Mouse (Mus musculus) heart, adult 11 months (tissue): ENCODE measurements at regions not wholly inside any gene's neighbourhood (a gene's known extent, or its start where the extent isn't known, plus 50 kb on each side); places are given as distances from the start of the nearest gene placed in this dataset.

ENCODE experiments used
- DNase-seq: peaks from one replicate; pipeline ENCODE4 v3.0.0; 2022

DNA sequence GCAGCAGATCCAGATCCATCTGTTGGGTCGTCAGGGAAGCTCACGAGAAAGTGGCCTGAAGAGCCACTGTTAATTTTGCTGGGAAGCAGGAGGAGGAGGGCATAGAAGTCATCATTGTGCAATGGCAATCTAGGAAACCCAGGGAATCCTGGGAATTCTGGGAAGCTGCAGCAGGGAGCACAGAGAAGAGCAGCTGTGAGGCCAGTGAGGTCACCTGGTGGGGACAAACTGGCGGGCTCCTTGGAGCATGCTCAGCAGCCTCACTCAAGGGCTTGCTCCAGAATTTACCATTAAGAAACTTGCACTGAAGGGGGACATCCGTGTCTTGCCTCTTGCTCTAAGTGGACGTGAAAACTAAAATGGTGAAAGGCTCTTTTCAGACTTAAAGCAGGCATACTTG, 105.0 kb upstream of the Tgfbr2 start:
- no peak for DNase-seq

DNA sequence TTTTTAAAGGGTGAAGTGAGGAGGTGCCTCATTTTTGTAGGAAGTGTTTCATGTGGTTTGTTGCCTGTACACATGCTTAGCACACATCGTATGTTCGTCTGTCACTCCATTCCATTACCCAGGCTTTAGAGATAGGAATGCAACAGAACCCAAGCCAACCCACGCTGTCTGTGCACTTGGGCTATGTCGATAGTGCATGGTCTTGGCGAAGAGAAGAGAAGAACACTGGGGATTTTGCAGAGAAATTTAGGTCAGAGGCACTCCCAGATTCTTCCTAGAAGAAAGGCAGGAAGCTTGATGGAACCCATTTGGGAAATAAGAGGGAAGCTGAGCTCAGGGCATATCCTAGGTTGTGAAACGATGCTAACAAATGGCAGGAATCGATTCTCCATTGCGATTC, 103.7 kb upstream of the Tgfbr2 start:
- peak; percentile 93 for DNase-seq

DNA sequence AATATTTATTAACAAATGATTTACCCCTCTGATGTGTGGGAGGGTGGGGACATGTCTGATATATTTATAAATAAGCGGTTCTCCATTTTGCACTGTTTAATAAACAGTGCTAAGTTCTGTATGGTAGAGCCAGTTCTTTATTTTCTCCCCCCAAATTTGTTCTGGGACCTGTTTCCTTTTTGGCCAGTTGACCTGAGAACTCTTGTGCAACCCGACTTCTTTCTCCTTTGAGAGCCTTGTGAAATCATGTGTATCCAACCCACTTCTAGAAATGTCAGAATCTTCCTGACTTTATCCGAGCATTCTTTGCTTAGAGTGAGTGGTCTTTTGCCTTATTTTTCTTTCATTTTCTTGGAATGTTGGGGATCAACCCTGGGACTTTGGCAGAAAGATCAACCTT, 102.6 kb upstream of the Tgfbr2 start:
- peak; percentile 91 for DNase-seq

DNA sequence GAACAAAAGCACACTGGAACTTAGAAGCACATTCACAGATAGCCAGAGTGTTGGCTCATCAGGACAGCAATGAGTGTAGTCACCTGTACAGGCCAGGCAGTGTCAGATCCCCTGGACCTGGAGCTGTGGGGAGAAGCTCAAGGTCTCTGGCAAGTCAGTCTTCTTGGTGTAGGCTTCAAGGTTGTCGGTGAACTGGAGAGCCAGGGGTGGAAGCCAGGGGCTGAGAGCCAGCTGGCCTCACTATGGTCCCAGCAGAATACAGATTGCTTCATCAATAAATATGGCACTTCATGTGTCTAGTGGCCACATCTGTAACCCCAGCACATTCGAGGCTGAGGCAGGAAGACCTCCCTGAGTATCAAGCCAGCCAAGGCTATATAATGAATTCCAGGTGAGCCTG, 101.0 kb upstream of the Tgfbr2 start:
- peak; percentile 95 for DNase-seq

DNA sequence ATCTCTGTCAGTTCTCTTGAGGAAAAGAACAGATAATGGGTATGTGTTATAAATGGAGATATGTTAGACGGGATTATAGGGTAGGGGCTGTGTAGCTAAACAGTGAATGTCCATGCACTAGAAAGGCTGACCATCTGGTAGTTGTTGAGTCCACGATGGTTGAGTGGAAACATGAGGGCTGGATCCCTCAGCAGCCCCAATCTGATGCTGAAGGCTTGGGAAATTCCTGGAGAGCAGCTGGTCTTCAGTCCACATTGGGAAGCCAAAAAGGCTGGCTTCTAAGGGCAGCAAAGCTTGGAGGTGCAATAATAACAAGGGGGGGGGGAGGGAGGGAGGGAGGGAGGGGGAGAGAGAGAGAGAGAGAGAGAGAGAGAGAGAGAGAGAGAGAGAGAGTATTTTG, 97.3 kb upstream of the Tgfbr2 start:
- no peak for DNase-seq

DNA sequence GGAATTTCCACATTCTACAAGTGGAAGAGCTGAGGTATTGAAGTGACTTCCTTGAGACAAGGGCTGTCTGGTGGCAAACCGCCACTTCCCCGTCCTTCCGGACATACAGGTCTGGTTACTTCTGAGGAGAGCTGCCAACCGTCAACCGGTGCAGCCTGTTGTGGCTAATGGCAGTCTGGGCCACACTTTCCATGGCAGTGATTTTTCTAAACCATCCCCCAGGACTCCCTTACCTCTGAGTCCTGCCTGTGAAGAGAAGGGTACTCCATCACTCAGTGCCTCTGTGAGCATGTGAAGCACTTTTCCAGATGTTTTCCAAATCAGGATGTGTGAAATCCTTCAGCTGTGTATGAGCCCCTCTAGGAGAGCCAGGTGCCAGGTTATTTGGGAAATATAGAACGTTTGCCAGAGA, 95.3 kb upstream of the Tgfbr2 start:
- peak; percentile 92 for DNase-seq

DNA sequence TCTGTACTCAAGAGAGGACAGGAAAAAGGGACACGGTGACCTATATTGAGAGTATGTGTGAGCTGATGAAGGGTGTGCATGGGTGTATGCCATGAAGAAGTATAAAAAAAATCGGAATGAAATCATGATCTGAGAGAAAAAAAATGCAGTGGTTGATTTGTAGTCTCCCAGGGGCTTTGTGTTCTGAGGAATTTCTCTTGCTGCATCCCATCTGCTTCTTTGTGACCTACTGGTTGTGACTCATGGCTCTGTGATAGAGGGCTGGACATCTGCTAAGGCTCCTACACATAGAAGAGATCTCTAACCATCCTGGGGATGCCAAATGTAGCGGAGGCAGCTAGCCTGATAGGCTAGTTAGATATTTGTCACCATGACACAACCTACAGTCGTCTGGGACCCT, 92.3 kb upstream of the Tgfbr2 start:
- peak; percentile 91 for DNase-seq

DNA sequence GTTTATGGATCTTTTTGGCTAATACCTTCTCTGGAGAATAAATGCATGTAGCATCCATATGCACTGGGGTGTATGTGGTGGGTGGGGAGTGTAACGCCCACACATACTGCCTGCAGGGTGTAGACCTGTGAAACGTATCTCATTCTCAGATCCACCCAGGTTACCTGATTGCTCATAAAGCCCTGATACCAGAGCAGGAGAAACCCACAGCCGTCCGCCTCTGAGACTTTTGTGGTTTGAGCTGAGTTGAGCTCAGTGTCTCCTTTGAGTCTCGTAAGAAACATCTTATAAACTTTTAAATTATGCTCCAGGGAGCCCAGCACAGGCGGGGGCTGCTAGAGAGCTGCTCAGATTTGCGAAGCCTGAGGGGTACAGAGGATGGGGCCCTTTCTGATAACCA, 88.7 kb upstream of the Tgfbr2 start:
- no peak for DNase-seq

DNA sequence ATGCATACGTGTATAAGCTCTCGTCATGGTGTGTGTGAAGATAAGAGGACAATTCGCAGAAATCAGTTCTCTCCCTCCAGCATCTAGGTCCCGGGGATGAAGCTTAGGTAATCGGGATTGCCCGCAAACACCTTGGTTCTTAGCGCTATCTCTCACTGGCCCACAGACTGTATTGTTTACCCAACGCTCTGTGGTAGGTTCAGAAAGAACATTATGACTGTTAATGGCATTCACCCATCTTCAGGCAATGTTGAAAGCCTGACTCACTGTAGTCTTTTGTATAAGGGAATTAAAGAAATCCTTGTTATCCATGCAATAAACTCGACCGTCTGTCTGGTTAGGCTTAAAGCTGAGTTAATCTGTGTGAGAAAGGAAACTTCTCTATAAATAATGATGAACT, 84.4 kb upstream of the Tgfbr2 start:
- no peak for DNase-seq

DNA sequence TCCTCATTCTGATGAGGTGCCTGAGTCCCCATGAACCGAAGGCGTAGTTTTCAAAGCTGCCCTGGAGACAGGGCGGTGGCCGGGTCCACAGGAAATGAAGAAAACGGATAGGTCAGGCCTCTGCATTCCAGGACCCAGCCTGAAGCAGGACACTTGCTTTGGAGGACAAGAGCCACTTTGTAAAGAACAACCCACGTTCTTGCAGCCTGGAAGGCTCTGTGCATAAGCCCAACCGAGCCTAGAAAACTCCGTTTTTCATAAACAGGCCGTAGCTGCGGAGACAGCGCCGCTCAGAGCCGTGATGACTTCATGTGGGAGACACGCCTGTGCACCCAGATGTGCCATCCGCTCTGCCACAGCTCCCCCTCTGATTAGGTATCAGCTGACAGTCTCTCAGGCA, 78.4 kb upstream of the Tgfbr2 start:
- peak; percentile 95 for DNase-seq

DNA sequence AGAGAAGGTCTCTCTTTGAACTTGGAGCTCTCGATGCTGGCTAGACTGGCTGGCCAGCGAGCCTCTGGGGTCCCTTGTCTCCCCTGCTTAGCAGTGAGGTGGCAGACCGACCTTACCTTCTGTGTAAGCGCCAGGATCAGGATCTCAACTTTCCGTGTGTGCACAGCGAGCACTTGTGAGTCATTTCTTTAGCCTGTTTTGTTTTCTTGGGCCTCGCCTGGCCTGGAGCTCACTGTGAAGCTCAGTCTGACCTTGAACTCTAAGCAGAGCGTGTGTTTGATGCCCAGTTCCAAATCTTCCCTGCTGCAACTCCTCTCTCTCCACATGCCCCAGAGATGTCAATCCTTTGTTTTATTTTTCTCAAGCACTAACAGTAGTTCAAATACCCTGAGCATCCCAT, 77.6 kb upstream of the Tgfbr2 start:
- DNase-seq, result no peak

DNA sequence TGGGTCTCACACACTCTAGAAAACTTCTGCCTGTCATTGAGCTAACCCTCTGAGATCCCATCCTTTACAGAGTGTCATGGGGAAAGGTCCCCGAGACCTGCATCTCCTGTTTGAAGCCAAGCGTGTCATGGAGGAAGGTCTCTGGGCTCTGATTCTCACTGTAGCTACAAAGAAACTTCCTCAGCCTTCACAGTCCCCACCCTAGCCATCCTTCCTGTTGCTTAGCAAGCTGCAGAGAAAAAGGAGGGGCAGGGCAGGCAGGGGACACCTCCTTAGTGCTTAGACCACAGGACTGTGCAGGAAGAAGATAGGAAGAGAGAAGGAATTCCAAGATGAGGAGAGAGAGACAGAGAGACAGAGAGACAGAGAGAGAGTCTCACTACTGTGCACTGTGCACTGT, 74.6 kb upstream of the Tgfbr2 start:
- peak; percentile 93 for DNase-seq

DNA sequence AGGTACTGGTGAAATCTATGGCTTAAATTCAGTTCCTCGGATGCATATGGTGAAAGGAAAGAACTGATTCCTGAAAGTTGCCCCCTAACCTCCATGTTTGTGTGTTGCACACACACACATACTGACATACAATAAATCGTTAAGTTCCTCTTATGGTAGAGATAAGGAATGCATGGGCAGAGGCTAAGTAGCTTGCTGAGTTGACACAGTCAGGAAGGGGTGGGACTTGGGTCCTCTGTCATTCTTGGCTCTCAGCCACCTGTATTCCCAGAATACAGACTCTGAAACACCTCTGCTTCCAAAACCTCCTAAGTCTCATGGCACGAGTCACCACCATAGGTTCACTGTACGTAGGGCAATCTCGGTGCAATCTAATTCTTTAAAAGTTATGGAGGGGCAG, 70.0 kb upstream of the Tgfbr2 start:
- no peak for DNase-seq

DNA sequence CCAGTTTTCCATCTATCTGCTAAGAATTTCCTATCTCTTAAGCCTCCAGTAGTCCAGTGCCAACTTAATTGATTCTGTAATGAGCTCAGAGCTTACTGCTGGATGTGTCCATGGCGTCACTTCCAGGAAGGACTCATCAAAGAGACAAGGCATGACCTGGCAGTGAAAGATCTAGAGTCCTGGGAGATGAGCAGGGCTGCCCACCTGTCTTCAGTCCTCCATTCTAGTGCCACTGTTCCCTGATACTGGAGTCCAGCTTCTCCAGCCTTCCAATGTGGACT, 69.4 kb upstream of the Tgfbr2 start:
- DNase-seq, result no peak

DNA sequence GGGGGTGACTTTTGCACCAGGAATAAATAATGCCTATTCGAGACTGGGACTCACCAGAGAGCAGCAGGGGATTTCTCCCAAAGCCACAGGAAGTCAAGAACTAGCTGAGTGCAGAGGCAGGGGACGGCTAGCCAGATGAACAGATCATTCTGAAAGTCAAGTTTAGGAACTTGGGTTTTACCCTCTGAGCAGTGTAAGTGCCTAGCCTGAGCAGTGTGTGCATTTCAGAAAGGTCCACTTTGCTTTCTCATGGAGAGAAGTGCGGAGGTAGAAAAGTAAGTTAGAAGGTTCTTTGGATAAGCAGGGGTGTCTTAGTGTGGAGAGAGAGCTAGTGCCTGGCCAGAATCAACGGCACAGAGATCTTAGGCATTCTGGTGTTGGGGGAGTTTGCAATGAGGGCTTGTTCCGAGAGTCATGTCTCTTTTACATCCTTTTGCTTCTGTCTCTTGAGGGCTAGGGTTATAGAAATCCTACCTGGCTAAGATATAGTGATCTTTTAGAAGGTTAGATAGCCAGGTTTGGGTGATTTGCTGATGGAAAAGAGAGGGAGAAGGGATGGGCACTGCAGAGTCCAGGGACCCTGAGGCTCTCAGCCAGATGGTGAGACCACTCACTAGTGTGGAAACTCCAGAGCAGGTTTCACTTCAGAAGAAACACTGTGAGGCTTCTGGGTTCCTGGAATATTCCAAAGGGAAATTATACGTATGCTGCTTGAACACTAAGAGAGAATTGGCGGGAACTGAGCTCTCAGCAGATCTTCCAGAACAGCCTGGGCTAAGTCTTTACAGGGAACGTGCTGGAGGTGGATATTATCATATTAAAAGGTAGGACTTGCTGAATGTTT, 68.8 kb upstream of the Tgfbr2 start:
- no peak for DNase-seq

DNA sequence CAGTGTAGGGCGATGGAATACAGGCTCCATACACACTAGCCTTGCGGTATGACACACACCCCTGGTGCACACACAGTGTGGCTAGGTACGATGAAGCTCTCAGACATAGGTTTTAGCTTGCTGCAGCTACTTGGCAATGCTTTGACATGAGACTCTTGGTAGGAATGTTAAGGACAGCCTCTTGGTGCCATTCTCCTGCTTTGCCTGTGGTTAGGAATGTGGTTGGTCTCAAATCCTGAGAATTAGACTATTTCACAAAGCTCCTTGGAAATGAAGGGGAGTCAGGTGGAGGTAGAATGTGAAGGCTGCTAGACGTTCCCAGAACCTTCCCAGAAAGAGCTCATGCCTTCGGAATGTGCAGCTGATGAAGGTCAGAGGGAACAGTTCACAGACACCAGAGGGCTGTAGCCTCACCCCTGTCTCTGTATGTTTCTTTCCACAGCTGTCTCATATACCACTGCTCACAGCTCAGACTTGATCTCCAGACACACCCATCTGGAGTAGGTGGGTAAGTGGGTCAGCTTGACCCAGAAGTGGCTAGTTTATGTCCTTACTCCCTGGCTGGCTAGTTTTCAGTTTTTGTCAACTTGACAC, 66.9 kb upstream of the Tgfbr2 start:
- DNase-seq, result no peak

DNA sequence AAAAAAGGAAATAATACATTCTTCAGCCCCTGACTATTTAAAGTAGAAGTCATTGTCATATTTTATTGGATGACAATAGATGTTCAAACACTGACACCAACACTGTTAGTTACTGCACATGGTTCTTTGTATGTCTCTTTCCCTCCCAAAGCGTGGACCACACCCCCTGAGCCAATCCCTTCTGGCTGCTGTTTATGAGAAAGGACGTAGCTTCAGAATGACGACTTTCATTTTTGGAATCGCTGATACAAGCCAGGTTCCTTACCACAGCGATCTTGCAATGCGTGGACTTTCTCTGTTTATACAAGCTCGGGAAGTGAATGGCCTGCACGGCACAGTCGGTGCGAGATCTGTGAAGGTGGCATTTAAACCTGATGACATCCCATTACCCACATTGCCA, 66.1 kb upstream of the Tgfbr2 start:
- DNase-seq, result peak; percentile 92

DNA sequence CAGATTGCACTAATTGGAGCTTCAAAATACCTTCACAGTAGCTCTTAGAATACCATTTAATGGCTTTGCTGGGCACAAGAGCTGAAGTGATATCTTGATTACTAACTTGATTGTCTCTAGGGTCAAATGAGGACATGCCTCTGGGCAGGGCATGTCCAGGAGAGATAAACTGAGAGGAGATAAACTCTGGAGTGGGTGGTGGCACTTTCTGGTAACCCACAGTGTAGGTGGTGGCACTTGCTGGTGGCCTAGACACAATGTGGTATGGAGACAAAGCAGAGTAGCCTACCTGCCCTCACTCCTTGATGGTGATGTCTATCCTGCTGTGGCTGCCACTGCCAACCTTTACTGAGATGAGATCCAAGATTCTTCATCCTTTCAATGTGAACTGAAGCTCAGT, 61.7 kb upstream of the Tgfbr2 start:
- no peak for DNase-seq

DNA sequence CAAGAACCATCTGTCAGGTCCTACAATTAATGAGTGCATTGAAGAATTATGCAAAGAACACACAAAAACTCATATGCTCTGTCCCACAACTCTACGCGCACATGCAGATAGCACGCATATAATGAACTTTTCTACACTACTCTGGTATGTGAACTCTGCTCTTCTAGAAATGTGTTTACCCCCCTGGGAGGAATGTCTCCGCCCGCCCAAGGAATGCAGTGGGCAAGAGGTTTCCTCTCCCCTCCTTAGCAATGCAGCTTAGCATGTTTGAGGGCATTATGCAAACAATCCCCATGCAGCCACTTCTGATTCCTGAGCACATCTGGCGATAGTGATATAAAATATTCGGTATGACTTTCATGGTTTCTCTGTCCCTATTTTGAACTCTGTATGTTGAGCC, 59.0 kb upstream of the Tgfbr2 start:
- DNase-seq, result no peak

DNA sequence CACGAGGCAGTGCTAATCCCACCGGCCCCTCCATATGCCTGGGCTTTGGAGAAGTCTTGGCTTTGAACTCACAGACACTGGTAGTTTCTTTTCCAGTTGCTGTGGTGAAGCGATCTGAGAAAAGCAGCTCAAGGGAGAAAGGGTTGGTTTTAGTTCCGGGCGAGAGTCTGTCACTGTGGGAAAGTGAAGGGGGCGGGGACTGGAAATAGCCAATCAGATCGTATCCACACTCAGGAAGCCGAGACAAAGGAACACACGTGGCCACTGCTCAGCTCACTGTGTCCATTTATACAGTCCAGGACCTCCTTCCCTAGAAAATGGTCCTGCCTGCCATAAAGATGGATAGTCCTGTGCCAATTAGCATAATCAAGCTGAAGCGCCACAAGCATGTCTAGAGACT, 57.2 kb upstream of the Tgfbr2 start:
- peak; percentile 93 for DNase-seq

DNA sequence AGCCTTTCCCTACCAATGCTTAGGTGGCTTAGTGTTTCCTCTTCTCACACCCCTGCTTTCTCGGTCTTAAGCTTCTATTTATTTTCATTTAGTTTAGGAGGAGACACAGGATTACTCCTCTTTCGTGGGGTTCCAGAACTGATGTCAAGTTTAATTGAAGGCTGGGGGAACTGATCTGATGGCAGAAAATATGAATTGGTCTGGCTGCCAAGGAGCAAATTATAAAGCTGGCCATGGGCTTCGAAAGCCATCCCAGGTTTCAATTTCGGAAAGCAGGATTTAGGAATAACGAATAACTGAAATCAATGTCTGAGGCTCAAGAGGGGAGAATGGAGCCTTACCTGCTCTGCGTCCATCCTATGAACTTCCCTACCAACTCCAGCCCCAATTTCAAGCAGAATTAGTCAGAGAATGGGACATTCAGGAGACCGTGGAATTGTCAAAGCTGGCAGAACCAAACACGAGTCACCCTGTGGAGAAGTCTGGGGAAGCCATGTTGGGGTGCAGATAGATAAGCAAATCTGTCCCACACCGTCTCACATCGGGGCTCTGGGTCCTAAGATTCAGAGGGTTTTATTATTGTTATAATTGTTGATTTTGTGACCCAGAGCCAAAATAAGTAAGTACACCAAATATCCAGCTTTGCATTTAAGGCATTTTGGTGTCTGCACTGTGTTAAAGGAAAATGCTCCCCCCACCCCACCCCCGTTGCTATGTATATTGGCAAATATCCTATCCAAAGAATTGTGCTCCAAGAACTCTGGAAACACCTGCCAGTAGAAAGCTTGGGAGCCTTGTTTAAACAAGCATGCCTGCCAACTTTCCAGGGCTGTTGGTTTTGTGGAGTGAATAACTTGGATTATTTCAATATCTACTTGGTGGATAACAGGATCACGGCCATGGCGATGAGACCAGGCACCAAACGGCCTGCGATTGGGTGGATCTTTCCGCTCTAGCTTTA, 56.5 kb upstream of the Tgfbr2 start:
- peak; percentile 97 for DNase-seq

DNA sequence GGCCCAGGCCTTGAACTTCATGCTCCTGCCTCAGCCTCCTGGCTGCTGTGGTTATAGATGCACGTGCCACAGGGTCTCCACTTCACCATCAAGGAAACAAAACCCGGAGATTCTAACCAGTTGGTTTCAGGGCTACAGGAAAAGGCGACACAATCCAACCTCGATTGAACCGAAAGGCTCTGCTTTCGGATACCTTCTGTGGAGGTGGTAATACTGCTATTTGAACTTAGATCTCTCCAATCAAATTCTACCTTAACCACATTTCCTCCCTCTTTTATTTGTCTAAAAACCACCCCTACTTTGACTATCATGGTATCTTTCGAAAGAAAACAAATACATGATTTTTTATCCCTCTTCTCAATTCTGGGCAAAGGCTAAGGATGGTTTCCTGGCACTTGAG, 55.2 kb upstream of the Tgfbr2 start:
- no peak for DNase-seq

DNA sequence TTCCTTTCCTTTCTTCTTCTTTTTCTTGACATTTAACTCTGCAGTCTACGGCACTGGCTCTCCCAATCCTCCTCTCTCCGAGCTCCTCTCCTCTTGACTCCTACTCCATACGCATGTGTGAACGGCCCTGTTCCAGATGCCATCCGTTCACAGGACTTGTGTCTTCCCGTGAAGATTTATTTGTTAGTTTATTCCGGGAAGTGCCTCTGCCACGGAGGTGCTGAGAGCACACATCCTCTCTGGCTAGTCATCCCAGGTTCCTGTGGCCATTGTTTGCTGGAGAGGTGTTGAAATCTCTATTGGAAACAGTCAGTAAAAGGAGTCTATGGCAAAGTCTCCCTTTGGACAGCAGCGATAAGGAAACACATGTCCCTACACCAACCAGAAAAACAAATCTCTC, 53.3 kb upstream of the Tgfbr2 start:
- DNase-seq, result no peak

DNA sequence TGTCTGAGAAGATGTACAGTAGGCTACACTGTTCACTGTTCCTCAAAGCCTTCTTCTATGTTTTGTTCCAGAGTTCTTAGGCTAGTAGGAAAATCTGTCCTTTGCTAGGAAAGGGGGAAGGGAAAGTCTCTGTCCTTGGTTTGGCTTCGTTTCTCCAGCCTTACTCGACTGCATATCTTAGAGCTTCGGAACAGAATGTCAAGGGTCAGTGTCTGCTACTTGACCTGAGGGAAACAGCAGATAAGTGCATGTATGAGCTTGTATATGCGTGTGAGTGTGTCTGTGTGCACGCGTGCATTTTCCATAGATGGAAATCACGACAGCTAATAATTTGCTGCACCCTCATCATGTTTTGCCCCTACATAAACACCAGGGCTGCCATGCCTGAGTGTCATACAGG, 52.6 kb upstream of the Tgfbr2 start:
- peak; percentile 91 for DNase-seq
